Mouse (Mus musculus): Measurements from ENCODE around the gene Tmem245.

The Tmem245 gene

GRCm38 (mm10) chr4:56946641-56947640 is at the start of gene Tmem245:
Gene Tmem245, minus strand, starts transcription at chr4:56947437.
- DNase-seq, result peak; percentile 95 to 97

- no peak for DNase-seq
Observed at GRCm38 (mm10) chr4:56993331-56993730, 46.1 kb upstream of the Tmem245 start.

GRCm38 (mm10) chr4:56991951-56992350 is 44.7 kb upstream of the Tmem245 start:
- DNase-seq, result no peak

- peak; percentile 81 to 86 for DNase-seq
Observed at GRCm38 (mm10) chr4:56990215-56990584, 43.0 kb upstream of the Tmem245 start, which contains the start of gene Frrs1l. Gene Frrs1l, minus strand, starts transcription at chr4:56990391.

- DNase-seq, result peak; percentile 73 to 78
Observed at GRCm38 (mm10) chr4:56989431-56990214, 42.4 kb upstream of the Tmem245 start.

GRCm38 (mm10) chr4:56965586-56966179 is 18.4 kb upstream of the Tmem245 start:
- no peak for DNase-seq

GRCm38 (mm10) chr4:56963687-56964086 is 16.4 kb upstream of the Tmem245 start:
- DNase-seq, result peak; percentile 58 to 71

GRCm38 (mm10) chr4:56961320-56961925 is 14.2 kb upstream of the Tmem245 start:
- no peak for DNase-seq

- DNase-seq, result no peak
Observed at GRCm38 (mm10) chr4:56957518-56957917, 10.3 kb upstream of the Tmem245 start.

- DNase-seq, result no peak
Observed at GRCm38 (mm10) chr4:56953235-56953634, 6.0 kb upstream of the Tmem245 start.

- no peak for DNase-seq
Observed at GRCm38 (mm10) chr4:56951701-56952100, 4.5 kb upstream of the Tmem245 start.

GRCm38 (mm10) chr4:56949494-56949893 is 2.3 kb upstream of the Tmem245 start:
- no peak for DNase-seq

GRCm38 (mm10) chr4:56946180-56946579 is 1.1 kb downstream of the Tmem245 start:
- DNase-seq, result no peak

GRCm38 (mm10) chr4:56944286-56944685 is 3.0 kb downstream of the Tmem245 start:
- DNase-seq, result no peak

GRCm38 (mm10) chr4:56943258-56943657 is 4.0 kb downstream of the Tmem245 start:
- no peak for DNase-seq

GRCm38 (mm10) chr4:56942567-56942966 is 4.7 kb downstream of the Tmem245 start:
- DNase-seq, result no peak

- no peak for DNase-seq
Observed at GRCm38 (mm10) chr4:56941481-56941880, 5.8 kb downstream of the Tmem245 start.

- no peak for DNase-seq
Observed at GRCm38 (mm10) chr4:56937136-56937535, 10.1 kb downstream of the Tmem245 start.

- no peak for DNase-seq
Observed at GRCm38 (mm10) chr4:56935327-56935726, 11.9 kb downstream of the Tmem245 start.

GRCm38 (mm10) chr4:56933154-56933553 is 14.1 kb downstream of the Tmem245 start:
- DNase-seq, result no peak

- DNase-seq, result no peak
Observed at GRCm38 (mm10) chr4:56932096-56932495, 15.1 kb downstream of the Tmem245 start.

GRCm38 (mm10) chr4:56930312-56930711 is 16.9 kb downstream of the Tmem245 start:
- no peak for DNase-seq

- no peak for DNase-seq
Observed at GRCm38 (mm10) chr4:56926971-56927370, 20.3 kb downstream of the Tmem245 start.

Data from cerebellum, adult 18-20 months (tissue).